7 mouse cellular contexts compared by ENCODE assay signal in the genomic region with DNA sequence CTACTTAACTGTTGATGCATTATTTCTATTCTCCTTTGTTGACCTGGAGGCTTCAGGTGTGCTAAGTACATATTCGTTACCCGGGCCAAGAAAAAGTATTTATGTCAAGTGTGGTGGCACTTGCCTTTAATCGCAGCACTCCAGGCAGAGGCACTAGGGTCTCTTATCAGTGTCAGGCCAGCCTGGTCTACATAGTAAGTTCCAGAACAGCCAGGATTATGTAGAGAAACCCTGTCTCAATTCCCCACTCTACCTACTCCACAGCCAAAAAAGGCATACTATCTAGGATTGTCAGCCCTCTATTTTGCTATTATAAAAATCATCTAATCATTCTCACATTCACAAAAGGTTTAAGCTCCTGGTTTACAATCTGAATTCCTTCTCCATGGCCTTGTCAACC. TPM values are rescaled to one million over a fixed set of nuclear protein-coding genes. Genes with fewer than 3 reads are reported as not detected.
A peak's percentile ranks its signal among the peaks of the same experiment; 100 is the strongest.
DNase-seq lines count a peak whose midpoint lies in the region; ATAC-seq and TF ChIP-seq lines count a peak whose summit lies in the region.

No protein-coding gene starts in this region.

- TF ChIP-seq EP300 in CH12.LX (IDR thresholded peaks at IDR 0.05; ENCODE audit: low read length), result no peak
- peak; percentile 82 to 85 for TF ChIP-seq EP300 in MEL (IDR thresholded peaks at IDR 0.05; ENCODE audit: low read depth in 1 of 2, low read length in 2 of 2)

- no peak for TF ChIP-seq RAD21 in CH12.LX (IDR thresholded peaks at IDR 0.05; ENCODE audit: low read depth, low read length)
- no peak for TF ChIP-seq RAD21 in MEL (IDR thresholded peaks at IDR 0.05; ENCODE audit: low read depth, low read length)

- ATAC-seq in hindbrain, embryonic 11.5 days (ENCODE audit: low FRiP score), result no peak
- peak; percentile 55 for ATAC-seq in megakaryocyte progenitor cell, adult 5-6 weeks (replicated peaks; ENCODE audit: poor library complexity)

- dilution Hi-C loops in CH12.LX (cut with MboI; ENCODE audit: extremely low pct_ligation_motif_present, extremely low pct_unique_long_range_greater_than_20kb, low sequenced_read_pairs), result no loop called here

- H3K4me3 ChIP-seq in CH12.LX (replicated peaks in 1 of 3; ENCODE audit: low read depth in 2 of 3, low read length in 2 of 3, poor library complexity in 1 of 3), result peak overlapping the region; percentile 72 to 86 (median 76)
- H3K4me3 ChIP-seq in MEL (ENCODE audit: control insufficient read depth in 1 of 2, insufficient read depth in 1 of 2, low read depth in 2 of 2, low read length in 2 of 2), result peak overlapping the region; percentile 56 to 99
- peak overlapping the region; percentile 64 for H3K4me3 ChIP-seq in hindbrain, embryonic 11.5 days (ENCODE audit: low read depth, low read length)

- TF ChIP-seq POLR2A in CH12.LX (IDR thresholded peaks at IDR 0.05; ENCODE audit: low read depth, low read length) (no peak), MEL (IDR thresholded peaks at IDR 0.05; ENCODE audit: control insufficient read depth in 1 of 2, insufficient read depth in 1 of 2, low read depth in 1 of 2, low read length in 2 of 2, poor library complexity in 1 of 2) (no peak)

- no peak for TF ChIP-seq CTCF in CH12.LX (conservative IDR thresholded peaks at IDR 0.05 in 1 of 2, IDR thresholded peaks at IDR 0.05 in 1 of 2; ENCODE audit: low read depth in 2 of 2, low read length in 2 of 2)
- TF ChIP-seq CTCF in MEL (IDR thresholded peaks at IDR 0.05 in 2 of 3, conservative IDR thresholded peaks at IDR 0.05 in 1 of 3; ENCODE audit: control insufficient read depth in 1 of 3, insufficient read depth in 1 of 3, low read depth in 2 of 3, low read length in 3 of 3, poor library complexity in 1 of 3, severe bottlenecking in 1 of 3), result no peak

- H3K27me3 ChIP-seq in CH12.LX (replicated peaks) (no peaks in the 10 kb centered on the region), MEL (ENCODE audit: control insufficient read depth in 1 of 2, insufficient read depth in 2 of 2, low read length in 2 of 2) (no peaks in the 10 kb centered on the region)
- no peaks in the 10 kb centered on the region for H3K27me3 ChIP-seq in hindbrain, embryonic 11.5 days (ENCODE audit: control insufficient read depth, insufficient read depth, low read length)

- intact Hi-C loops in left cerebral cortex, postnatal 10 days (cut with DNase I), result no loop called here

- 77% methylated on average over 3 of the region's 3 CpGs for WGBS in hindbrain, embryonic 11.5 days

- peak overlapping the region; percentile 83 for H3K9ac ChIP-seq in CH12.LX (ENCODE audit: insufficient read depth, low read depth)
- peak overlapping the region; percentile 66 for H3K9ac ChIP-seq in MEL (ENCODE audit: control insufficient read depth, low read depth, low read length, poor library complexity, severe bottlenecking)
- H3K9ac ChIP-seq in hindbrain, embryonic 11.5 days (ENCODE audit: low read depth, low read length), result peak overlapping the region; percentile 49; the same call in 1 of the 2 replicates

- H3K79me2 ChIP-seq in CH12.LX (replicated peaks; ENCODE audit: control insufficient read depth, extremely low read depth, insufficient read depth, poor library complexity, severe bottlenecking) (peaks cover 41% of the 10 kb centered on the region), MEL (ENCODE audit: control insufficient read depth, insufficient read depth, low read length, poor library complexity) (peaks cover 38% of the 10 kb centered on the region)

- DNase-seq in CH12.LX (ENCODE audit: extremely low read depth), result no peak
- peak; percentile 88 for DNase-seq in MEL (ENCODE audit: low read depth, low spot score)
- DNase-seq in hindbrain, embryonic 11.5 days (ENCODE audit: low spot score), result no peak
- no peak for DNase-seq in left cerebral cortex, postnatal 10 days (ENCODE audit: extremely low spot score in 1 of 2, low spot score in 2 of 2)
- no peak for DNase-seq in cerebellum, adult 9-10 months
- DNase-seq in left cerebral cortex, adult 18-20 months (ENCODE audit: low spot score in 2 of 2), result no peak

- peak overlapping the region; percentile 65 for H3K4me2 ChIP-seq in CH12.LX (ENCODE audit: insufficient read depth, low read depth, poor library complexity, severe bottlenecking)
- H3K4me2 ChIP-seq in hindbrain, embryonic 11.5 days (replicated peaks; ENCODE audit: low read depth, low read length), result peak overlapping the region; percentile 48; the same call in 1 of the 2 replicates

- H3K36me3 ChIP-seq in CH12.LX (replicated peaks in 1 of 2; ENCODE audit: control insufficient read depth in 1 of 2, insufficient read depth in 1 of 2, low read length in 1 of 2), result peaks cover 6 to 44% of the 10 kb centered on the region in 2 experiments
- peaks cover 0 to 63% of the 10 kb centered on the region in 2 experiments; a peak in 3 of 4 replicates for H3K36me3 ChIP-seq in MEL (ENCODE audit: control insufficient read depth in 1 of 2, insufficient read depth in 2 of 2, low read length in 2 of 2)
- no peaks in the 10 kb centered on the region for H3K36me3 ChIP-seq in hindbrain, embryonic 11.5 days (ENCODE audit: control insufficient read depth, insufficient read depth, low read length)

- H3K9me3 ChIP-seq in CH12.LX (replicated peaks; ENCODE audit: low read length), result no peaks in the 10 kb centered on the region
- no peaks in the 10 kb centered on the region for H3K9me3 ChIP-seq in MEL (replicated peaks; ENCODE audit: insufficient read depth, low read length)
- H3K9me3 ChIP-seq in hindbrain, embryonic 11.5 days (ENCODE audit: control insufficient read depth, low read length), result no peaks in the 10 kb centered on the region

- in situ Hi-C loops in CH12.LX (cut with MboI; ENCODE audit: low pct_ligation_motif_present, low pct_unique_long_range_greater_than_20kb, low sequenced_read_pairs), result no loop called here

- H3K4me1 ChIP-seq in CH12.LX (ENCODE audit: control insufficient read depth in 1 of 2, insufficient read depth in 2 of 2), result peaks cover 20 to 43% of the 10 kb centered on the region in 2 experiments
- H3K4me1 ChIP-seq in MEL (ENCODE audit: control insufficient read depth in 1 of 2, insufficient read depth in 2 of 2, low read length in 2 of 2), result peaks cover 27 to 42% of the 10 kb centered on the region in 2 experiments
- 0 out of 2 replicates have a peak, but pooled peaks cover 2% of the 10 kb centered on the region for H3K4me1 ChIP-seq in hindbrain, embryonic 11.5 days (replicated peaks; ENCODE audit: control insufficient read depth, insufficient read depth, low read length)

- H3K27ac ChIP-seq in CH12.LX (ENCODE audit: insufficient read depth, low read depth), result no peak overlapping the region
- H3K27ac ChIP-seq in MEL (ENCODE audit: control insufficient read depth, low read depth, low read length), result peak overlapping the region; percentile 84
- no peak overlapping the region for H3K27ac ChIP-seq in hindbrain, embryonic 11.5 days (ENCODE audit: low read depth, low read length)

TF ChIP-seq in CH12.LX, 34 proteins besides CTCF, POLR2A, EP300 and RAD21:
- TF ChIP-seq BHLHE40 (IDR thresholded peaks at IDR 0.05; ENCODE audit: low read depth, low read length) (no peak), MAX (IDR thresholded peaks at IDR 0.05; ENCODE audit: low read length) (no peak), TCF12 (IDR thresholded peaks at IDR 0.05; ENCODE audit: low read depth, low read length) (no peak), MAFK (IDR thresholded peaks at IDR 0.05; ENCODE audit: insufficient replicate concordance, low read length) (no peak), ZMIZ1 (IDR thresholded peaks at IDR 0.05; ENCODE audit: low read depth, low read length) (0 out of 2 replicates have a peak, but pooled peaks have one; percentile 44)

TF ChIP-seq in MEL, 35 proteins besides CTCF, POLR2A, EP300 and RAD21:
- TF ChIP-seq ETS1 (IDR thresholded peaks at IDR 0.05; ENCODE audit: low read depth, low read length) (peak; percentile 72), GABPA (IDR thresholded peaks at IDR 0.05; ENCODE audit: low read depth, low read length) (no peak), TCF12 (IDR thresholded peaks at IDR 0.05; ENCODE audit: low read depth, low read length) (peak; percentile 96), ELF1 (IDR thresholded peaks at IDR 0.05; ENCODE audit: low read depth, low read length) (no peak), POLR2AphosphoS5 (IDR thresholded peaks at IDR 0.05; ENCODE audit: borderline replicate concordance, low read depth, low read length) (no peak), USF1 (IDR thresholded peaks at IDR 0.05; ENCODE audit: low read depth, low read length) (no peak), MEF2A (IDR thresholded peaks at IDR 0.05; ENCODE audit: extremely low read depth, insufficient replicate concordance, low read depth, low read length, poor library complexity, severe bottlenecking) (peak; percentile 63; the same call in 1 of the 2 replicates), RCOR1 (IDR thresholded peaks at IDR 0.05; ENCODE audit: low read depth, low read length) (peak; percentile 82), GATA1 (IDR thresholded peaks at IDR 0.05; ENCODE audit: low read depth, low read length) (peak; percentile 96), BHLHE40 (IDR thresholded peaks at IDR 0.05; ENCODE audit: borderline replicate concordance, low read depth, low read length) (0 out of 2 replicates have a peak, but pooled peaks have one; percentile 1), MXI1 (IDR thresholded peaks at IDR 0.05; ENCODE audit: low read depth, low read length) (no peak), TAL1 (IDR thresholded peaks at IDR 0.05; ENCODE audit: low read length) (peak; percentile 96)

RNA-seq across cellular contexts. Expression of gene Ankfy1, which starts 0.7 kb away (rescaled TPM):
- total RNA-seq in CH12.LX (2012; rRNA removed), result 30.4 and 31.5 TPM in 2 replicates
- 29.9 and 31.4 TPM in 2 replicates for total RNA-seq in CH12.LX (2014; rRNA removed)
- 32.0 and 37.0 TPM in 2 replicates for polyA plus RNA-seq in CH12.LX (2012; ENCODE audit: insufficient read length, low read depth)
- 148 and 175 TPM in 2 replicates for total RNA-seq in MEL (2012; rRNA removed)
- 100 to 1,000 TPM in 1 of 2 experiments, 10 to 100 TPM in 1; 60.6 to 153 TPM for polyA plus RNA-seq in MEL (2012; ENCODE audit: insufficient read depth in 1 of 2, insufficient read length in 2 of 2, low read depth in 1 of 2, low replicate concordance in 2 of 2, missing spikeins in 1 of 2)
- 28.1 and 30.6 TPM in 2 replicates for polyA plus RNA-seq in hindbrain, embryonic 11.5 days (2014; fragmentation: Nextera tagmentation; extraction: Ambion mirVana)
- total RNA-seq in megakaryocyte progenitor cell, adult 5-6 weeks (2015), result 31.0 and 36.1 TPM in 2 replicates
- 29.0 and 30.3 TPM in 2 replicates for total RNA-seq in megakaryocyte progenitor cell, adult 5-6 weeks (2017)
- total RNA-seq in left cerebral cortex, postnatal 10 days (2021), result 10 to 100 TPM; 39.7 to 44.2 TPM
- 10 to 100 TPM; 32.4 to 36.0 TPM for total RNA-seq in left cerebral cortex, adult 18-20 months (2021)

Comparison
In these comparisons a context has a peak if more than half of its experiments do, and no peak if none do; other contexts are left out.
1. Of the 35 proteins assayed by ChIP-seq in both MEL and CH12.LX: peak only in MEL: BHLHE40, EP300, ETS1, MEF2A, RCOR1 and TCF12; only in CH12.LX: ZMIZ1; in both: none; in neither: 28.